Mouse (Mus musculus) limb, embryonic 12.5 days (tissue): ENCODE measurements at regions not wholly inside any gene's neighbourhood (a gene's known extent, or its start where the extent isn't known, plus 50 kb on each side); places are given as distances from the start of the nearest gene placed in this dataset.

Source experiments
- ATAC-seq: fragments of 200-750 bp; cut with Nextera tagmentation; 2 replicates; pipeline ENCODE4 v1.8.0; 2017; ENCODE audit warnings: low read depth, moderate TSS enrichment; ENCODE audit not compliant: insufficient number of reproducible peaks, insufficient read depth, low FRiP score, low TSS enrichment
- H3K27ac ChIP-seq: fragments of 300-500 bp; sonication (generic); 2 replicates; pipeline ENCODE4 v1.5.1; 2016; ENCODE audit warnings: mild to moderate bottlenecking, moderate library complexity
- H3K27me3 ChIP-seq: fragments of 300-500 bp; sonication (generic); 2 replicates; pipeline ENCODE4 v1.6.1; 2016; ENCODE audit warnings: mild to moderate bottlenecking, moderate library complexity
- H3K36me3 ChIP-seq: fragments of 300-500 bp; sonication (generic); 2 replicates; pipeline ENCODE4 v1.6.1; 2016; ENCODE audit warnings: mild to moderate bottlenecking, moderate library complexity
- H3K4me1 ChIP-seq: fragments of 300-500 bp; sonication (generic); replicated peaks from 2 replicates; pipeline ENCODE4 v1.6.1; 2016
- H3K4me2 ChIP-seq: fragments of 300-500 bp; sonication (generic); 2 replicates; pipeline ENCODE4 v1.6.1; 2016; ENCODE audit warnings: mild to moderate bottlenecking, moderate library complexity
- H3K4me3 ChIP-seq: fragments of 300-500 bp; sonication (generic); replicated peaks from 2 replicates; pipeline ENCODE4 v1.5.1; 2016; ENCODE audit warnings: mild to moderate bottlenecking
- H3K9ac ChIP-seq: fragments of 300-500 bp; sonication (generic); replicated peaks from 2 replicates; pipeline ENCODE4 v1.6.1; 2016; ENCODE audit warnings: mild to moderate bottlenecking, moderate library complexity
- H3K9me3 ChIP-seq: fragments of 300-500 bp; sonication (generic); 2 replicates; pipeline ENCODE4 v1.6.1; 2016; ENCODE audit warnings: mild to moderate bottlenecking, moderate library complexity
- WGBS: fragments of 180-500 bp; shearing (Covaris S2); methylation state at CpG from one replicate; pipeline ENCODE4 v1.1.7; 2016; 5-methylcytosine and 5-hydroxymethylcytosine counted together

DNA sequence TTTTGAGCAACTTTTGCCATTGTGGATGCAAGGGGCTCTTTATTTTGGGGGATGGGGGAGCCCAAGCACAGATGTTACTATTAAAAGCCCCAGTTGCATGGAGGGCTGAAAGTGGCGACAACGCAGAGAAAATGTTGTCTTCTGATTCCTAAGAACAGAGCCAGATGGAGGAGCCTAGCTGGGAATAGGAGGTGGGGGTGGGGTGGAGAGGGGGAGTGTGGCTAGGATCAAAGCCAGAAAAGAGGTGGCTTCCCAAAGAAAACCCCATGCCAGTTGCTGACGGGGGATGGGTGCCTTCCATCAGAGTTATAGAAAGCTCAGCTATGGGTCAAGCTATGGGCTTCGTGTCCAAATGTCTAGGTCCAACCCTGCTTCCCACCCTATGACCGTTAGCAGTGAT lies 220.1 kb upstream of the Gm10131 start:
- no peaks in the 10 kb centered on the region for H3K9me3 ChIP-seq
- no peak overlapping the region for H3K27ac ChIP-seq
- 41% methylated on average over 5 of the region's 5 CpGs for WGBS
- H3K27me3 ChIP-seq = 0 out of 2 replicates have a peak, but pooled peaks cover 7% of the 10 kb centered on the region
- H3K4me1 ChIP-seq = peaks cover 2% of the 10 kb centered on the region; the same call in 1 of the 2 replicates
- H3K4me2 ChIP-seq = no peak overlapping the region
- no peak overlapping the region for H3K4me3 ChIP-seq
- no peak overlapping the region for H3K9ac ChIP-seq
- no peak for ATAC-seq
- no peaks in the 10 kb centered on the region for H3K36me3 ChIP-seq

DNA sequence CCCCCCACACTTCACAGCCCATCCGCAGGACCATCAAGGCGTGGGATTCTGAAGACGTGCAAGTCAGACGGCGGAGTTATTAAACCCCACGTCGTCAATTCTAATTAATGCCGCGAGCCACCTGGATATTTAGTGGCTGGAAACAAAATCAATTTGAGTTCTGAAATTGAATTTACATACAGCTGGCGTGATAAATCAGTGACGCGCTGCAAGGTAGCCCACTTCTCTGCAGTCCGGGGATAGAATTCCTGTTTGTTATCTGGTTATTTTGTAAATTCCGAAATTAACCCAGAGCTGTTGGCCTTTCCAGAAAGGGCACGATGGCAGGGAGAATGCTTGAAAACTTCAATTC lies 215.1 kb upstream of the Gm10131 start:
- peak overlapping the region; percentile 38 for H3K4me3 ChIP-seq
- no peaks in the 10 kb centered on the region for H3K36me3 ChIP-seq
- H3K27me3 ChIP-seq = peaks cover 26% of the 10 kb centered on the region
- peak overlapping the region; percentile 81 for H3K4me2 ChIP-seq
- H3K4me1 ChIP-seq = peaks cover 13% of the 10 kb centered on the region
- no peak for ATAC-seq
- no peaks in the 10 kb centered on the region for H3K9me3 ChIP-seq
- H3K27ac ChIP-seq = no peak overlapping the region
- peak overlapping the region; percentile 45 for H3K9ac ChIP-seq
- WGBS = 9% methylated on average over 15 of the region's 15 CpGs

DNA sequence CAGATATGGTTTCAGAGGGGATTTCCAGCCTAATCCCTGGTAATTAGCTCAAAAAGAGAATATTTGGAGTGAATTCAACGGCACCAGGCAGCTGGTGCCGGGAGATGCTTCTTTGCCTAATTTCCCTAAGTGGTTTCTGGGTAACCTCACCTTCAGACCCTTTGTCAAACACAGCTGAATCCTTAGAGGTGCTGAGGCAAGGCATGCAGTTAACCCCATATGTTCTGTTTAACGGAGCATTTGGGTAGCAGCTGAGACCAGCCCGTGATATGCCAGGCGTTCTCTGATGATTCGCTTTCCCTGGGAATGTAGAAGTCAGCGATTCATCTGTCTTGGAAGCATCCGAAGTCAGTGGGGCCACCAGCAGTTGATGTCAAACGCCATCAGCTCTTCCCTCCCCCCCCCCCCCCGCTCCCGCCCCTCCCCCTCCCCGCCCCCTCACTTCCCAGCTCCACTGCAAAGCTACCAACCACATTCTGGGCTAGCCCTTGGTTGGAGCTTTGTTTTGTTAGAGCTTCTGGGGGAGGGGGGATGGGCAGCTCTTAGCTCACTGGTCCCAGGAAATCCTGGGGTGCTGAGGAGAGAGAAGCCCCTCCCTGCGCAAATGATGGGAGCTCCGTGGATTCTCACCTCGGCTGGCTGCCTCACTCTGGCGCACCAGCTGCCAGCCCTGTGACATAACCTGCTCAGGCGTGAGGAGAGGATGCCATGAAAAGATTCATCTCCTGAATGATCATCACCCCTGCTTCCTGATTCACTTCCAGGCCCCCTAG lies 214.5 kb upstream of the Gm10131 start:
- Histone ChIP-seq H3K4me3 (peak overlapping the region; percentile 38), H3K4me2 (peak overlapping the region; percentile 81), H3K4me1 (peaks cover 13% of the 10 kb centered on the region), H3K27ac (no peak overlapping the region), H3K9me3 (no peaks in the 10 kb centered on the region), H3K9ac (peak overlapping the region; percentile 45), H3K36me3 (no peaks in the 10 kb centered on the region), H3K27me3 (peaks cover 26% of the 10 kb centered on the region)
- ATAC-seq = no peak
- 1% methylated on average over 16 of the region's 17 CpGs for WGBS

DNA sequence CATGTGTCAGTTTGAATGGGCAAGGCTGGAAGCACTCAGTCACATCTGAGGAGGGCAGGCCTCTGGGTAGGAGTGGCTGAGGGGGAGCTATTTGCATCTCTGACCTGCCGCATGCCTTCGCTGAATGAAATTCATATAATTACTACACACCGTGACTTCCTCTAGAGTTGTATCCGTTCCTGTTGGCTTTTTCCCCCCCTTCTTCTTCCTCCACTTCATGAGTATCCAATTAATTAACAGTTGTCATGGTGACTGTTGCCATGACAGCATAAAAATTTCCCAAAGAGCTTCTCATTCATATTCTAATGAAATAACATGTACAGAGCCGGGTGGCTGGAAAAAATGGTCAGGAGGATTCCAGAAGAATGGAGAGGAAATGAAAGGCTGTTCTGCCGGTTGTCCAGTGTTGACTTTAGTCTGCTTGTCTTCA lies 208.6 kb upstream of the Gm10131 start:
- WGBS = 60% methylated on average over 6 of the region's 6 CpGs
- Histone ChIP-seq H3K4me2 (no peak overlapping the region), H3K27me3 (peaks cover 12% of the 10 kb centered on the region), H3K27ac (no peak overlapping the region), H3K9me3 (no peaks in the 10 kb centered on the region), H3K9ac (no peak overlapping the region), H3K4me1 (no peaks in the 10 kb centered on the region), H3K36me3 (no peaks in the 10 kb centered on the region), H3K4me3 (no peak overlapping the region)
- ATAC-seq = no peak

DNA sequence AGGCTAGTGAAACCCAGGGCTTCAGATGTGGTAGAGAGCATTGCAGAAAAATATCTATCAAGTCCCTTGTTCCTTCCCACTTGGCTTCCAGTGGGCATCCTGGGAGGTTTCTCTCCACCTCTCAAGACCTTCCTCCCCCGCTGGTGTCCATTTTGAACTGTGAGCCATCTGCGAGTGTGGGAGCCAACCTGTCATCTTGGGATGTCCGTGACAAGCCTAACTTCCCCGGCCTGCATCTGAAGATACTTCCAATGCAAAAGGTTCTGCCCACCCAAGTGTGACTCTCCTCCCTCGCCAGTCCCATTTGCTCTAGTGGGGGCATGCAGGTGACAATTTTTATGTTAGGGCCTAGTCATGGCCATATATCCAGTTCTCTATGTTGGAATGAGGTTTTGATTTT lies 208.2 kb upstream of the Gm10131 start:
- 89% methylated on average over 5 of the region's 5 CpGs for WGBS
- Histone ChIP-seq H3K27ac (no peak overlapping the region), H3K27me3 (peaks cover 7% of the 10 kb centered on the region), H3K36me3 (no peaks in the 10 kb centered on the region), H3K4me2 (no peak overlapping the region), H3K9me3 (no peaks in the 10 kb centered on the region), H3K4me3 (no peak overlapping the region), H3K4me1 (no peaks in the 10 kb centered on the region), H3K9ac (no peak overlapping the region)
- ATAC-seq = no peak

DNA sequence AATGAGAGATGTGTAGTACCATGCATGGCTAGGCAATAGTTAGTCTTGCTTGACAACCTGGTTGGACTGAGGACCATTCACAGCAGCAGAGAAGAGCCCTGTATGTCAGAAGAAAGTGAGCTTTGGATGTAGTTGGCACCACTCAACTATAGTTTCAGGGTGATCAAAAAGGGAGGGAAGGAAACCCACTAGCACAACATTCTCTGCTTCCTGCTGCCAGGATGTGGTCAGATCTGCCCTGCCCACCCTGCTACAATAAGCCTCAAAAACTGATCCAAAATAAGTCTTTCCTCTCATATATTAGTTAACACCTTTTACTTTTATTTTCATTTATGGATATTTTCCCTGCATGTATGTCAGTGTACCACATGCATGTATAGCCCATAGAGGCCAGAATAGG lies 203.7 kb upstream of the Gm10131 start:
- no peak overlapping the region for H3K4me2 ChIP-seq
- ATAC-seq = no peak
- no peaks in the 10 kb centered on the region for H3K4me1 ChIP-seq
- no peak overlapping the region for H3K9ac ChIP-seq
- no peaks in the 10 kb centered on the region for H3K27me3 ChIP-seq
- no peaks in the 10 kb centered on the region for H3K36me3 ChIP-seq
- no peaks in the 10 kb centered on the region for H3K9me3 ChIP-seq
- no peak overlapping the region for H3K4me3 ChIP-seq
- no peak overlapping the region for H3K27ac ChIP-seq

DNA sequence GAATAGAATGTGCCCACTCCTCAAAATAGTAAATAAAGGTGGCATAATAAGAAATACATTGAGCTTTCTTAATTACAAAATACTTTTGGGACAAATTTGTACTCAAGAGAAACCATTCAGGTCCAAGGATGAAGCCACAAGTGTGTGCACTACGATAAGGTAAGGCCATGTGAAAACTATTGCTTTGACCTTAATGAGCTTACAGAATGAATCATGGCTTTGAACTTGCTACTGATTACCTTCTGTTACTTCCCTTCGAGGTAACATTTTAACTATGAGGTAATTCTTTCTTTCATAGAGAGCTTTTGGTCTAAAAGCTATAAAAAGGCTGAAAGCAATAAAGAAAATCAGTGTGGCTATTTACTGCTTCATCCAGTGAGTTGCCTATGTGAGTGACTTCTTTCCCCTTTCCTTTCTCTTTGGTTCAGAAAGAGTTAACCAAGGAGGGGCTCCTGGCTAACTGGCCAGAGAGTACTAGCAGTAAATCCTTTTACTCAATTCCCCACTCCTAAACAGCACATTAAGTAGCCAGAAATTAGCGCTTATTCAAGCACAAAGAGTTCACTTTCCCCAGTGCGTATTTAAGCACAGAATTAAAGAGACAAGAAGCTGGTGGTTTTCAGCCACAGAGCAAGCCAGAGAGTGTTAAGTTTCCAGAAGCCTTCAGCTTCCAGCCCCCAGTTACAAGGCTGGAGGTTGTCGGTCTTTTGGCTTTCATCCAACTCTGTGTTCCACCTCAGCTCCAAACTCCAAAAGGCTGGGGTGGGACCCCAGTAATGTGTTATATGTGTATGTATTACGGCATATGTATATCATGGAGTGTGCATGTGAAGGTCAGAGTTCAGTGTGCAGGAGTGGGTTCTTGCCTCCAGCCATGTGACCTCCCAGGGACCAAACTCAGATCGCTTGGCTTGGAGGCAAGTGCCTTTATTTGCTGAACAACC lies 194.3 kb upstream of the Gm10131 start:
- Histone ChIP-seq H3K36me3 (no peaks in the 10 kb centered on the region), H3K9ac (no peak overlapping the region), H3K4me3 (no peak overlapping the region), H3K4me2 (peak overlapping the region; percentile 20), H3K4me1 (no peaks in the 10 kb centered on the region), H3K27me3 (no peaks in the 10 kb centered on the region; the same call in 1 of the 2 replicates), H3K9me3 (peaks cover 5% of the 10 kb centered on the region; the same call in 1 of the 2 replicates), H3K27ac (peak overlapping the region; percentile 54)
- no peak for ATAC-seq
- WGBS = 21% methylated on average over 7 of the region's 7 CpGs

DNA sequence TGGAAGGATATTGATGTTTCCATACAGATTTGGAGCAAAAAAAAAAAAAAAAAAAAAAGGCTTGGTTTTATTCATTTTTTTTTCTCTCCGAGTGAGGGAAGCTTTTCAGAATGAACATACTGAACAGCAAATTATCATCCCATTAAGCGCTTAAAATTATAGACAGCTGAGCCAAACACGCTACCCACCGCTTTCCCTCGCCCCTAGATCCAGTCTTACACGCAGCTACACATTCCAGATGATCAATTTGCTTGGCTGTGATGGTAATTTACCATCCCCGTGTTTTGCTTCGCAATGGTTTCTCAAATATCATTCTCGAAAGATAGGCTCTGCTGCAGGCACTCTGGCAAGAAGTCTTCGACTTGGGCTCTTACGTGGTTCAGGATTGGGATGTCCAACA lies 192.3 kb upstream of the Gm10131 start:
- H3K36me3 ChIP-seq = no peaks in the 10 kb centered on the region
- ATAC-seq = no peak
- WGBS = 88% methylated on average over 11 of the region's 11 CpGs

DNA sequence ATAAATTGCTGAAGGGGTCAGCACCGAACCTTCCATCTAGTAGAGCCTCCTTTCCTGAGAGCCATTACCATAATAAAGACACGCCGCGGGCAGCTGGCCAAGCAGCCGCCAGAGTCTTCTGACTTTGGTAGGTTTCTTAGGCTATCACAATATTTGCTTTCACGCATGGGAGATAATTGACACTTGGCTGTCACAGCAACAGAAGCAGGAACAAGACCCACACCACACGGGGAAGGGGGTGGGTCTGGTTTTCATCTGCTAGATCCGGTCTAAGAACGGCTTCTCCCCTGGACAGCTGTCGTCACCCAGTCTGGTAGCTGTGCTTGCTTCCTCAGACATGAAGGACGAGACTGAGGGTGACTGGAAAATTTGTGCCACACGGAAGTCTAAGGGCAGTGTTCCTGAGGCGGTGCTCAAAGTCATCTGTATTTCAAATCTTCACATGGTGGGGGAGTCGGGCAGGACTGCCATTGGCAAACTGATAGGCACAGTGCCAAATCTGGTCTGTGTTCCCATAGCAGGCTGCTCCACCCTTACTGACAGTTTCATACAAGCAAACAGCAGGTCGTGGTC lies 188.9 kb upstream of the Gm10131 start:
- Histone ChIP-seq H3K9me3 (no peaks in the 10 kb centered on the region), H3K9ac (no peak overlapping the region), H3K4me2 (no peak overlapping the region), H3K4me3 (no peak overlapping the region), H3K4me1 (no peaks in the 10 kb centered on the region), H3K27me3 (no peaks in the 10 kb centered on the region; the same call in 1 of the 2 replicates), H3K27ac (no peak overlapping the region), H3K36me3 (no peaks in the 10 kb centered on the region)
- ATAC-seq = no peak
- WGBS = 64% methylated on average over 15 of the region's 15 CpGs

More for the DNA sequence above, 192.3 kb upstream of the Gm10131 start:
- no peak overlapping the region for H3K9ac ChIP-seq
- H3K4me2 ChIP-seq = no peak overlapping the region
- peaks cover 2% of the 10 kb centered on the region; the same call in 1 of the 2 replicates for H3K9me3 ChIP-seq
- no peaks in the 10 kb centered on the region; the same call in 1 of the 2 replicates for H3K27me3 ChIP-seq
- H3K4me1 ChIP-seq = no peaks in the 10 kb centered on the region
- no peak overlapping the region for H3K4me3 ChIP-seq
- no peak overlapping the region for H3K27ac ChIP-seq

DNA sequence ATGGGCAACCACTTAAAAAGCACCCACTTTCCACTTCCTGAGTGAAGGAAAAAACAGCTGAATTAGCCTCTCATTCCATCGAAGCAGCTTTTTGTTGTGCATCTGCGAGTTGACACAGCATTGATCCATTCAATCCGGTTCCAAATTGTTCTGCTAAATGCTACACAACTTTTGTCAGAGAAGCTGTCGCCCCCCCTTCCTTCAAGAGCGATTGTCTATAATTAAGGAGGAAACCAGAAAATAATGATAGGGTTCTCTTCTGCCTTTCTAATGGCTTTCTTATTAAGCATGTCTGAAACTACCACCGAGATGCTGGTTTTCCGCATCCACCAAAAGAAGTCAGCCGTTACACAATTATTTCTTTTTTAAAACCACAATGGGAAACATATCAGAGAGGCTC lies 183.2 kb upstream of the Gm10131 start:
- Histone ChIP-seq H3K4me1 (no peaks in the 10 kb centered on the region), H3K4me2 (no peak overlapping the region), H3K27ac (no peak overlapping the region), H3K27me3 (no peaks in the 10 kb centered on the region), H3K9me3 (peaks cover 14% of the 10 kb centered on the region; the same call in 1 of the 2 replicates), H3K9ac (no peak overlapping the region), H3K4me3 (no peak overlapping the region), H3K36me3 (no peaks in the 10 kb centered on the region)
- no peak for ATAC-seq
- 90% methylated on average over 8 of the region's 8 CpGs for WGBS

DNA sequence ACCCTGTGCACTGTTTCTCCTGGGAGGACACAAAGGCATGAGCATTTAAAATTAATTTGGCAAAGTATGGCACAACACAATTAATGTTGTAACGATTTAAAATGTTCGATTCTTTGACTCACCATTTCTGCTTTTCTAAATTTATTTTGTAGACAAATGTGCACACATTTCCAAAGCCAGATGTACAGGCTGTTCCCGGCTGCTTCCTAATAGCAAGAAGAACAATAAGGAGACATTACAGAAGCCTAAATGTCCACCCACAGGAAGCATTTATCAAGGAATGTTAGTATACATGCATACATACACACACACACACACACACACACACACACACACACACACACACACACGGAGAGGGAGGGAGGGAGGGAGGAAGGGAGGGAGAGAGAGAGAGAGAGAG lies 179.1 kb upstream of the Gm10131 start:
- ATAC-seq = no peak
- Histone ChIP-seq H3K4me1 (no peaks in the 10 kb centered on the region), H3K27me3 (no peaks in the 10 kb centered on the region), H3K9ac (no peak overlapping the region), H3K4me2 (no peak overlapping the region), H3K9me3 (peaks cover 14% of the 10 kb centered on the region; the same call in 1 of the 2 replicates), H3K27ac (no peak overlapping the region), H3K4me3 (no peak overlapping the region), H3K36me3 (no peaks in the 10 kb centered on the region)
- 83% methylated on average over 4 of the region's 4 CpGs for WGBS
